Mouse (Mus musculus) gastrocnemius, postnatal 10 days (tissue): ENCODE results near the gene Mthfd1l. TPM values are rescaled to one million over a fixed set of nuclear protein-coding genes. Genes with fewer than 3 reads are reported as not detected.

Experiments used
- DNase-seq: peaks from one replicate; pipeline ENCODE4 v3.0.0; 2021; ENCODE audit warnings: mixed read lengths
- total RNA-seq, 2 experiments: library from RNA; stranded (reverse); gene quantifications; 2 replicates each; pipeline ENCODE4 v1.2.3; 2021

Mthfd1l gene
- total RNA-seq, 2 experiments from 2014 or later, result 4.7 to 4.8 TPM

- DNase-seq, result peak; percentile 67
Observed at GRCm38 (mm10) chr10:4079643-4080244, 106.8 kb downstream of the Mthfd1l start.

GRCm38 (mm10) chr10:4083609-4084008 lies 110.7 kb downstream of the Mthfd1l start:
- DNase-seq, result no peak

GRCm38 (mm10) chr10:4084907-4085306 lies 112.0 kb downstream of the Mthfd1l start:
- no peak for DNase-seq

- no peak for DNase-seq
Observed at GRCm38 (mm10) chr10:4085363-4086141, 112.6 kb downstream of the Mthfd1l start.

- DNase-seq, result no peak
Observed at GRCm38 (mm10) chr10:4087563-4087962, 114.6 kb downstream of the Mthfd1l start.

GRCm38 (mm10) chr10:4088744-4089414 lies 116.0 kb downstream of the Mthfd1l start:
- DNase-seq, result no peak

- no peak for DNase-seq
Observed at GRCm38 (mm10) chr10:4089885-4090284, 117.0 kb downstream of the Mthfd1l start.

GRCm38 (mm10) chr10:4092990-4093389 lies 120.1 kb downstream of the Mthfd1l start:
- no peak for DNase-seq

GRCm38 (mm10) chr10:4094093-4094817 lies 121.3 kb downstream of the Mthfd1l start:
- no peak for DNase-seq

- DNase-seq, result no peak
Observed at GRCm38 (mm10) chr10:4096151-4096550, 123.2 kb downstream of the Mthfd1l start.

GRCm38 (mm10) chr10:4100007-4100406 lies 127.1 kb downstream of the Mthfd1l start:
- no peak for DNase-seq

GRCm38 (mm10) chr10:4105676-4106528 lies 133.0 kb downstream of the Mthfd1l start:
- no peak for DNase-seq

- DNase-seq, result no peak
Observed at GRCm38 (mm10) chr10:4107661-4108338, 134.9 kb downstream of the Mthfd1l start.

- DNase-seq, result no peak
Observed at GRCm38 (mm10) chr10:4108462-4108861, 135.5 kb downstream of the Mthfd1l start.

GRCm38 (mm10) chr10:4111095-4111794 lies 138.3 kb downstream of the Mthfd1l start:
- no peak for DNase-seq

- no peak for DNase-seq
Observed at GRCm38 (mm10) chr10:4111795-4112139, 138.8 kb downstream of the Mthfd1l start.

GRCm38 (mm10) chr10:4112611-4113327 lies 139.9 kb downstream of the Mthfd1l start:
- no peak for DNase-seq

- DNase-seq, result no peak
Observed at GRCm38 (mm10) chr10:4113328-4113658, 140.4 kb downstream of the Mthfd1l start.

- DNase-seq, result no peak
Observed at GRCm38 (mm10) chr10:4116653-4117052, 143.7 kb downstream of the Mthfd1l start.

GRCm38 (mm10) chr10:4117091-4117490 lies 144.2 kb downstream of the Mthfd1l start:
- no peak for DNase-seq
